15 mouse cellular contexts compared by ENCODE assay signal in genomic region chr3:104094646-104095045, GRCm38 (mm10).
A peak's percentile ranks its signal among the peaks of the same experiment; 100 is the strongest.
DNase-seq lines count a peak whose midpoint lies in the region; ATAC-seq and TF ChIP-seq lines count a peak whose summit lies in the region.
"Had no signal": no experiment of that assay in that cellular context is flagged by ENCODE, and none has a peak within 500 bp of the region (broad histone marks: within the 10 kb centered on the region; RNA-seq: fewer than 3 reads in every experiment).

No protein-coding gene starts in this region.

- WGBS in intestine, postnatal 0 days: 78% methylated on average over 1 of the region's 1 CpGs
- WGBS in intestine, embryonic 15.5 days: 87% methylated on average over 1 of the region's 1 CpGs

- no peaks in the 10 kb centered on the region for H3K27me3 ChIP-seq in intestine, postnatal 0 days (replicated peaks; ENCODE audit: control insufficient read depth, insufficient read depth, low read length)
- H3K27me3 ChIP-seq in intestine, embryonic 15.5 days (replicated peaks): no peaks in the 10 kb centered on the region
- peaks cover 1 to 19% of the 10 kb centered on the region in 2 experiments for H3K27me3 ChIP-seq in MEL (ENCODE audit: control insufficient read depth in 1 of 2, insufficient read depth in 2 of 2, low read length in 2 of 2)
- H3K27me3 ChIP-seq: embryonic facial prominence, embryonic 15.5 days; liver, embryonic 13.5 days; neural tube, embryonic 13.5 days had no signal

- no peaks in the 10 kb centered on the region for H3K9me3 ChIP-seq in intestine, postnatal 0 days (ENCODE audit: control insufficient read depth)
- H3K9me3 ChIP-seq in intestine, embryonic 15.5 days: no peaks in the 10 kb centered on the region
- no peaks in the 10 kb centered on the region for H3K9me3 ChIP-seq in MEL (replicated peaks; ENCODE audit: insufficient read depth, low read length)
- H3K9me3 ChIP-seq: embryonic facial prominence, embryonic 15.5 days; G1E; liver, embryonic 13.5 days; neural tube, embryonic 13.5 days had no signal

- TF ChIP-seq RAD21 in MEL (IDR thresholded peaks at IDR 0.05; ENCODE audit: low read depth, low read length): peak; percentile 37

- no peak overlapping the region for H3K4me2 ChIP-seq in intestine, postnatal 0 days (replicated peaks; ENCODE audit: low read depth)
- no peak overlapping the region for H3K4me2 ChIP-seq in intestine, embryonic 15.5 days (replicated peaks)
- H3K4me2 ChIP-seq: embryonic facial prominence, embryonic 15.5 days; liver, embryonic 13.5 days; midbrain, embryonic 11.5 days; neural tube, embryonic 13.5 days had no signal

- no peak for TF ChIP-seq POLR2A in MEL (IDR thresholded peaks at IDR 0.05; ENCODE audit: control insufficient read depth in 1 of 2, insufficient read depth in 1 of 2, low read depth in 1 of 2, low read length in 2 of 2, poor library complexity in 1 of 2)

- H3K79me2 ChIP-seq in MEL (ENCODE audit: control insufficient read depth, insufficient read depth, low read length, poor library complexity): no peaks in the 10 kb centered on the region

- peak; percentile 32 for TF ChIP-seq CTCF in intestine, postnatal 0 days (IDR thresholded peaks at IDR 0.05; ENCODE audit: low read depth)
- TF ChIP-seq CTCF in MEL (IDR thresholded peaks at IDR 0.05 in 2 of 3, conservative IDR thresholded peaks at IDR 0.05 in 1 of 3; ENCODE audit: control insufficient read depth in 1 of 3, insufficient read depth in 1 of 3, low read depth in 2 of 3, low read length in 3 of 3, poor library complexity in 1 of 3, severe bottlenecking in 1 of 3): peak in 1 of 3 experiments; percentile 33; a peak in 1 of 6 replicates

- peak; percentile 9 for DNase-seq in lung, postnatal 10 days
- DNase-seq in lung, postnatal 14 days: no peak
- peak; percentile 11 for DNase-seq in MEL (ENCODE audit: low read depth, low spot score)
- DNase-seq in right cerebral cortex, adult 18-20 months: no peak
- DNase-seq: cerebellum, postnatal 14 days; heart, postnatal 36 days; liver, embryonic 13.5 days had no signal

- no peak overlapping the region for H3K4me3 ChIP-seq in intestine, postnatal 0 days (ENCODE audit: low read depth, low read length)
- no peak overlapping the region for H3K4me3 ChIP-seq in intestine, embryonic 15.5 days (replicated peaks)
- H3K4me3 ChIP-seq in MEL (ENCODE audit: control insufficient read depth in 1 of 2, insufficient read depth in 1 of 2, low read depth in 2 of 2, low read length in 2 of 2): no peak overlapping the region
- H3K4me3 ChIP-seq: embryonic facial prominence, embryonic 15.5 days; liver, embryonic 13.5 days; neural tube, embryonic 13.5 days had no signal

- H3K36me3 ChIP-seq in intestine, postnatal 0 days (ENCODE audit: control insufficient read depth, insufficient read depth): no peaks in the 10 kb centered on the region
- no peaks in the 10 kb centered on the region for H3K36me3 ChIP-seq in intestine, embryonic 15.5 days
- H3K36me3 ChIP-seq in MEL (ENCODE audit: control insufficient read depth in 1 of 2, insufficient read depth in 2 of 2, low read length in 2 of 2): no peaks in the 10 kb centered on the region
- H3K36me3 ChIP-seq: embryonic facial prominence, embryonic 15.5 days; G1E had no signal

- no peak overlapping the region for H3K9ac ChIP-seq in intestine, postnatal 0 days (ENCODE audit: low read depth, low read length)
- H3K9ac ChIP-seq in intestine, embryonic 15.5 days: no peak overlapping the region
- no peak overlapping the region for H3K9ac ChIP-seq in MEL (ENCODE audit: control insufficient read depth, low read depth, low read length, poor library complexity, severe bottlenecking)
- H3K9ac ChIP-seq: embryonic facial prominence, embryonic 15.5 days; liver, embryonic 13.5 days; neural tube, embryonic 13.5 days had no signal

- ATAC-seq in intestine, postnatal 0 days: no peak
- no peak for ATAC-seq in intestine, embryonic 15.5 days
- 0 out of 2 replicates have a peak, but pooled peaks have one; percentile 52 for ATAC-seq in megakaryocyte-erythroid progenitor cell, adult 5-6 weeks (replicated peaks; ENCODE audit: low FRiP score, low TSS enrichment, poor library complexity, severe bottlenecking)
- ATAC-seq: forebrain, embryonic 16.5 days had no signal

- no peak overlapping the region for H3K27ac ChIP-seq in intestine, postnatal 0 days (ENCODE audit: low read depth, low read length)
- H3K27ac ChIP-seq in intestine, embryonic 15.5 days: no peak overlapping the region
- H3K27ac ChIP-seq in MEL (ENCODE audit: control insufficient read depth, low read depth, low read length): no peak overlapping the region
- H3K27ac ChIP-seq: embryonic facial prominence, embryonic 15.5 days; liver, embryonic 13.5 days; neural tube, embryonic 13.5 days had no signal

- no peaks in the 10 kb centered on the region for H3K4me1 ChIP-seq in intestine, postnatal 0 days (replicated peaks; ENCODE audit: control insufficient read depth, insufficient read depth, low read length)
- no peaks in the 10 kb centered on the region for H3K4me1 ChIP-seq in intestine, embryonic 15.5 days (replicated peaks)
- H3K4me1 ChIP-seq in MEL (ENCODE audit: control insufficient read depth in 1 of 2, insufficient read depth in 2 of 2, low read length in 2 of 2): no peaks in the 10 kb centered on the region
- H3K4me1 ChIP-seq: embryonic facial prominence, embryonic 15.5 days; liver, embryonic 13.5 days; neural tube, embryonic 13.5 days had no signal

- TF ChIP-seq EP300 in MEL (IDR thresholded peaks at IDR 0.05; ENCODE audit: low read depth in 1 of 2, low read length in 2 of 2): no peak

TF ChIP-seq in MEL, 35 proteins besides CTCF, POLR2A, EP300 and RAD21:
- TF ChIP-seq SMC3 (IDR thresholded peaks at IDR 0.05; ENCODE audit: low read depth, low read length): 0 out of 2 replicates have a peak, but pooled peaks have one; percentile 4
- TF ChIP-seq ZKSCAN1 (IDR thresholded peaks at IDR 0.05; ENCODE audit: low read depth, low read length): no peak
- TF ChIP-seq KAT2A (conservative IDR thresholded peaks at IDR 0.05; ENCODE audit: low read depth, low read length): no peak
- TF ChIP-seq GABPA (IDR thresholded peaks at IDR 0.05; ENCODE audit: low read depth, low read length): no peak

Comparison
In these comparisons a context has a peak if more than half of its experiments do, and no peak if none do; other contexts are left out.
1. DNase-seq: peak in lung, postnatal 10 days (single experiment) and MEL (single experiment); none in lung, postnatal 14 days (single experiment) and right cerebral cortex, adult 18-20 months (single experiment).